Mouse (Mus musculus): Measurements from ENCODE around the gene Bbs1. TPM values are rescaled to one million over a fixed set of nuclear protein-coding genes. Genes with fewer than 3 reads are reported as not detected.
"Not testable (repeated sequence)": the region's sequence is repeated elsewhere in the genome, so short reads cannot be mapped to it uniquely, and the experiment has no call there.

Bbs1 gene
- total RNA-seq, 2 experiments from 2014 or later: 40.0 to 48.1 TPM

DNA sequence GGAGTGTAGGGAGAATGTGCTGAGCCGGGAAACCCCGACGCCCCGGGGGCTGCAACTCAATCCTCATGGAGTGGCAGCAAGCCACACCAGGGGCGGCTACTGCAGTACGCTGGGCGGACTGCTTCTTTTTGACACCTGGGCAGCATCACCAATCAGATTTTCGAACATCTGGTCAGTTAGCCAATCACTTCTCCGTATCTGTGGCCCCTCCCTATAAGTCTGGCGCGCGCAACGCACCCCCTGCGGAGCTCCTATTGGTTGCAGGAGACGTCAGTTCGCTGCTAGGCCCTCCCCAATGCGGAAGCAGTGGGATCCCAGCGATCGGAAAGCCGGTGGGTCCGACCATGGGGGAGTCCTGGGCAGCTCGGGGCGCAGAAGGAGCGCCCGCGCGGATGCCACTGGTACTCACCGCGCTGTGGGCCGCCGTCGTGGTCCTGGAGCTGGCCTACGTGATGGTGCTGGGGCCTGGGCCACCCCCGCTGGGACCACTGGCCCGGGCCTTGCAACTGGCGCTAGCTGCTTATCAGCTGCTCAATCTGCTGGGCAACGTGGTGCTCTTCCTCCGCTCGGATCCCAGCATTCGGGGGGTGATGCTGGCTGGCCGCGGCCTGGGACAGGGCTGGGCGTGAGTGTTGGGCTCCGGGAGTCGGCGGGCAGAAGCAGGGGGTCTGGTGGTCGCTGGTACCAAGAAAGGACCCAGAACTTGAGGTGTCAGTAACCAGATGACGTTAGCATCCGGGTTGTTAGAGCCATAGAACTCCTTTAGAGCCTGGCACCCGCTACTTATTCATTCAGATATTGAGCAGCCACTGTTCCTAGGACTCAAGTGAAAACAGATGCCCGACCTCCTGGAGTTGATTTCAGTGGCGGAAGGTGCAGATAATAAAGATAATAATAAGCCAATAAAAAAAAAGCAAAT is 27.8 kb downstream of the Bbs1 start, which contains the start of gene Zdhhc24:
Zdhhc24 (plus strand) TSS at position 264 of the 919 bp plus-strand sequence.
- intact Hi-C loops (cut with DNase I): no loop called here
- peak within 1 kb of the TSS; percentile 90 for H3K27ac ChIP-seq

GRCm38 (mm10) chr19:4877785-4878184 is 28.6 kb downstream of the Bbs1 start, which contains the start of gene Actn3:
Actn3 (minus strand) TSS chr19:4877909.
- no peak for DNase-seq (ENCODE audit: extremely low spot score in 1 of 2, low spot score in 2 of 2)
- Histone ChIP-seq H3K4me3 (peak within 1 kb of the TSS; percentile 75), H3K27ac (peak within 1 kb of the TSS; percentile 90)
- intact Hi-C loops (cut with DNase I): no loop called here
- TF ChIP-seq CTCF (IDR thresholded peaks at IDR 0.05): no peak

More for the DNA sequence above, 27.8 kb downstream of the Bbs1 start, which contains the start of gene Zdhhc24:
- no peak; the same call in 1 of the 2 replicates for TF ChIP-seq CTCF (IDR thresholded peaks at IDR 0.05)
- H3K4me3 ChIP-seq: peak within 1 kb of the TSS; percentile 75
- peak; percentile 94 to 98 for DNase-seq (ENCODE audit: extremely low spot score in 1 of 2, low spot score in 2 of 2)

- DNase-seq (ENCODE audit: extremely low spot score in 1 of 2, low spot score in 2 of 2): no peak
- intact Hi-C loops (cut with DNase I): no loop called here
- H3K27ac ChIP-seq: no peak overlapping the region
- H3K4me3 ChIP-seq: no peak overlapping the region
- no peak for TF ChIP-seq CTCF (IDR thresholded peaks at IDR 0.05)
Measured at GRCm38 (mm10) chr19:4876755-4877154, 29.7 kb downstream of the Bbs1 start.

- H3K27ac ChIP-seq: no peak overlapping the region
- no peak for TF ChIP-seq CTCF (IDR thresholded peaks at IDR 0.05)
- DNase-seq (ENCODE audit: extremely low spot score in 1 of 2, low spot score in 2 of 2): no peak
- H3K4me3 ChIP-seq: no peak overlapping the region
- intact Hi-C loops (cut with DNase I): no loop called here
Measured at GRCm38 (mm10) chr19:4876241-4876640, 30.2 kb downstream of the Bbs1 start.

DNA sequence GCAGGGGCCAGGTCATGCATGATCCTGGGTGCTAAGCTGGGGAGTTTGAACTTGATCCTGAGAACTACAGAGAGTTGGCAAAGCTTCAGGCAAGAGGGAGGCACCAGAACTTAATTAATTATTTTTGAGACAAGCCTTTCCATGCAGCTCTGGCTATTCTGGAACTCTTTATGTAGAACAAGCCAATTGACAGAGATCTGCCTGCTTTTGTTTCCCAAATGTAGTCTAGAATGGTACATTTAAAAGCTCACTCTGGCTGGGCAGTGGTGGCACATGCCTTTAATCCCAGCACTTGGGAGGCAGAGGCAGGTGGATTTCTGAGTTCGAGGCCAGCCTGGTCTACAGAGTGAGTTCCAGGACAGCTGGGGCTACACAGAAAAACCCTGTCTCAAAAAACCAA is 31.8 kb downstream of the Bbs1 start:
- H3K4me3 ChIP-seq; intact Hi-C loops (cut with DNase I); H3K27ac ChIP-seq; DNase-seq (ENCODE audit: extremely low spot score in 1 of 2, low spot score in 2 of 2): not testable (repeated sequence)

DNA sequence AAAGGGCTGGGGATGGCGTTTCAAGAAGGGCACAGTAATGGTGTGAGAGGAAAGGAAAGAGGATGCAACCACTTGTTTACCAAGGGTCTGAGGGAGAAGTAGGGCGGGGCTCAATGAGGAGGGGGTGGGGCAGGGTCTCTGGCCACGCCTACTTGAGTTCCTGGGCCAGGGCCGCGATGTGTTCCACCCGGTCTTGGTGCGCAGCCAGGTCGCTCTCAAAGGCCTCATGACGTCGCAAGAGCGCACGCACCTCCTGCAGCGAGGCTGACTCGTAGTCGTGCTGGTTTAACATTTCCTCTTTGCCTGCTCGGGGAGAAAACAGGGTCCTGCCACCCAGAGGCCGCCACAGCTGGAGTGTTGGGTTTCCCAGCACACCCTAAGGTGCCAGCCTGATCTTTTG is 41.3 kb downstream of the Bbs1 start:
- TF ChIP-seq CTCF (IDR thresholded peaks at IDR 0.05): no peak
- no peak for DNase-seq (ENCODE audit: extremely low spot score in 1 of 2, low spot score in 2 of 2)
- intact Hi-C loops (cut with DNase I): no loop called here
- no peak overlapping the region for H3K27ac ChIP-seq
- H3K4me3 ChIP-seq: no peak overlapping the region

DNA sequence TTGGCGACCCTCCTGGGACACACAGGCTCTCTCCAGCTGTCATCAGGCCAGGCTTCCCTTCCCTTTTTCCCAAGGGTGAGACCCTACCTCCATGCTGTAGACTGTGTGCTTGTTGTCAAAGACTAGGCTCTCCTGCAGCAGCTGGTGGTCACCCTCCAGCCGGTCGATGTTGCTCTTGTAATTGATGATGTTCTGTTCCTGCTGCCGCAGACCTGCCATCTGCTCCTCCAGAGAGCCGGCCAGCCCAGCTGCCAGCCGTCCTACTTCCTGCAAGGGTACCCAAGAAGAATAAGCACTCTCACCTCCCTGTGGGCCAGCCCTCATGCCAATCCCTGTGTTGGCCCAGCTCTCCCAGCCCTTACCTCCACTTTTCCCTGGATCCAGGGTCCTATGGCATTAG is 43.4 kb downstream of the Bbs1 start:
- intact Hi-C loops (cut with DNase I): no loop called here
- TF ChIP-seq CTCF (IDR thresholded peaks at IDR 0.05): no peak

GRCm38 (mm10) chr19:4859081-4859480 is 47.3 kb downstream of the Bbs1 start:
- DNase-seq (ENCODE audit: extremely low spot score in 1 of 2, low spot score in 2 of 2): no peak
- intact Hi-C loops (cut with DNase I): no loop called here
- TF ChIP-seq CTCF (IDR thresholded peaks at IDR 0.05): no peak
- Histone ChIP-seq H3K27ac (no peak overlapping the region), H3K4me3 (no peak overlapping the region)

More for the DNA sequence above, 43.4 kb downstream of the Bbs1 start:
- Histone ChIP-seq H3K27ac (no peak overlapping the region), H3K4me3 (no peak overlapping the region)
- no peak for DNase-seq (ENCODE audit: extremely low spot score in 1 of 2, low spot score in 2 of 2)

DNA sequence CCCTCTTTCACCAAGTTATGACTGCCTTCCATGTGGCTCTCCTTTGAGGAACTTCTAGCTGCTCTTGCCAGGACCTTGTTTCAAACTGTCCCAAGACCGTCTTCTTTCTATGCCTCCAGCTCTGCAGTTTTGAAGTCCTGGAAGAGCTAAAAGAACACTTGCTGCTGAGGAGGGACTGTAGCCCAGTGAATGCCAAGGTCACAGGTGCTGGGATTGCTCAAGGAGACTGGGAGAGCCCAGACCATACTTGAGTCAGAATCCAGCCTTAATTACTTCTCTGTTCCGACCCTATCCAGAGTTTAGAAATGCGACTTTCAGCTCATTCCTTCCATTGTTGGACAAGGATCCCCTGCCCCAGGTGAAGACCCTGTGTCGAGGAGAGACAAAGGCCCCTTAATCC is 50.5 kb downstream of the Bbs1 start:
- intact Hi-C loops (cut with DNase I): no loop called here
- Histone ChIP-seq H3K4me3 (peak overlapping the region; percentile 81), H3K27ac (peak overlapping the region; percentile 88; the same call in 1 of the 2 replicates)
- no peak for DNase-seq (ENCODE audit: extremely low spot score in 1 of 2, low spot score in 2 of 2)
- TF ChIP-seq CTCF (IDR thresholded peaks at IDR 0.05): no peak

GRCm38 (mm10) chr19:4855470-4855820 is 51.0 kb downstream of the Bbs1 start:
- TF ChIP-seq CTCF (IDR thresholded peaks at IDR 0.05): no peak

GRCm38 (mm10) chr19:4854552-4855469 is 51.6 kb downstream of the Bbs1 start, which contains the start of gene Ctsf:
Ctsf (plus strand) TSS chr19:4855130.
- Histone ChIP-seq H3K27ac (peak within 1 kb of the TSS; percentile 88), H3K4me3 (peak within 1 kb of the TSS; percentile 81)
- intact Hi-C loops (cut with DNase I): no loop called here
- peak; percentile 87 to 89 for DNase-seq (ENCODE audit: extremely low spot score in 1 of 2, low spot score in 2 of 2)
- TF ChIP-seq CTCF (IDR thresholded peaks at IDR 0.05): no peak; the same call in 1 of the 2 replicates

More at GRCm38 (mm10) chr19:4855470-4855820, 51.0 kb downstream of the Bbs1 start:
- DNase-seq (ENCODE audit: extremely low spot score in 1 of 2, low spot score in 2 of 2): no peak
- Histone ChIP-seq H3K27ac (peak overlapping the region; percentile 88), H3K4me3 (peak overlapping the region; percentile 81)
- intact Hi-C loops (cut with DNase I): no loop called here

Data from left cerebral cortex, adult 2 months (tissue).